Mouse (Mus musculus): ENCODE data around the gene Rad51b.

Gene Rad51b

DNA sequence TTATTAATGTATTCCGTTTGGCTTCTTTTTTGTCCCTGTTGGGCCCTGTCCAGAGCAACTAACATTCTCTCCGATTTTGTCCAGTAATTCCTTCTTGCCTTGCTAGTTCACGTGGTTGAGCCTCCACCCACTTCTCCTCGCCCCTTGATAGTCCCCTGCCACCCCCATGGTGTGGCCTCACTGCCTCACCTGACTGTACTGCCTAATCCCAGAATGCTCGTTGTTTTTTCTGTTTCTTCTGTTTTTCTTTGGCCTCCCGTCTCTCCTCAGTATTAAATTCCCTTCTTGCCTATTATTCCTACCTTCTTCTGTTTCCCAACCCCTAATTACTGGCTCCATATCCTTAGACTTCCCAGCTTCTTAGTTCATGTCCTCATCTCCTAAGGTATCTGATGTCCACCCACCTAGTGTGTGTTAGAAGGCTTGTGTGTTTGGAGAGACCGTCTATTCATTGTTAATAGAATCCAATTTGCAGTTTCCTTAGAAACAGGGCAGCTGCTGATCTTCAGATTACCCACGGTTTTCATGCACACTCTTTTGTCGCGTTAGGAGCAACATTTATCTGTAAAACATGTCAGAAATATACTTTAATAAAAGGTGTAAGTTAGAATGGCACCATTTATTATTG is 233.3 kb downstream of the Rad51b start:
- DNase-seq (ENCODE audit: low spot score) = no peak

DNA sequence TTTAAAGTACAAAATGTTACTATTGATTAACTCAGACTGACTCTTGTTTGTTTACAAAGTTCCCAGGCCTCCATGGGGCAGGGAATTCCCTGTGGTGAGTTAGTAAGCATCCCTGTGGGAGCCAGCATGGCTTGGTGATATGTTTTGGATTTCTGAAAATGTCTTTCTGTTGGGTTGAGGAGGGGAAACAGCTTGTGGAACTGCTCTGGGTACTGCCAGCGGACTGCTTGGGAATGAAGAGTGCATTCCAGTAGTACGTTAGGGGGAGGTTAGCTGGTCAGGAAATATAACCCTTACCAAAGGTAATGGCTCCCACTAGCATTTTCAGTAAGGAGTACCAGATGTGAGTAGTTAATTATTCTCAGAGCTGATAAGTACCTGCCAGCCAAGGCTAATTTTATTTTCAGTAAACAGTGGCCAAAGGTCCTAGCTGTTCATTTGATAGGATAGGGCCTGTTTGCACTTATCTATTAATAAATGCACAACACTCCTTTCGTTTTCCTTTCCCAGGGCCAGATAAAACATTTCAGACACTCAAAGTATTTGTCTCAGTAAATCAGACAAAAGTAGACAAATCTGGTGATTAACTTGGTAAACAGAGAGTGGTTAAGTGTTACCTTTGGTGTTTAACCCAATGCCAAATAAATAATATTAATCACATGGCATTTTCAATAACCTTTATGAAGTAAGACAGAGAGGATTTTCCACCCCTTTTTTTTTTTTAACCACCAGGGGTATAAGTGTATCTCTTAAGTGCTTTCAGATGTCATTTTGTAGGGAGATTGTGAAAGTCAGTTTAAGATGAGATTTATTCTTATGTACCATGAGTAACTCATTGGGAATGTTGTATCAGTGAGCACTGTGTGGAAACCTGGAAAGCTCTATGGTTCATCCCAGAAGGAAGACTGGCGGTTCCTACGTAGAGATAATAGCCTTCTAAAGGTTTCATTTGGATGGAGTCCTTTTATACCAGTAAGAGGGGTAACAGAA is 235.0 kb downstream of the Rad51b start:
- no peak for DNase-seq (ENCODE audit: low spot score)

DNA sequence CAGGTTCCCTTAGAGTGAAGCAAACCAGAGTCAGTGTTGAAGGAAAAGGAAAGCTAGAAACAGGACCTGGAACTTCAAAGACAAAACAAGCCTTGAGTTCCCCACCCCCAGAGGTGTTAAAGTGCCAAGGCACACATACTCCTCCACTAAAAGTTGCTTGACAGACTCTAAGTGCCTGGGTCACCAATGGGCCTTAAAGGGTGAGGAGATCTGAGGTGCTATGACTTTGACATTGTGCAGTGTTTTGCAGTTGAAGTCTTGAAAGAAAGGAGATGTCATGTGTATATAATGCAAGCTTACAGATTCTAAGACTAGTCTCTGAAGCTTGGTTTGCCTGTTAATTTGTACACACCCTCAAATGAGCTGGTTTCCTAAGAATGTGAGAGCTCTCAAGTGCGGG is 237.7 kb downstream of the Rad51b start:
- no peak for DNase-seq (ENCODE audit: low spot score)

DNA sequence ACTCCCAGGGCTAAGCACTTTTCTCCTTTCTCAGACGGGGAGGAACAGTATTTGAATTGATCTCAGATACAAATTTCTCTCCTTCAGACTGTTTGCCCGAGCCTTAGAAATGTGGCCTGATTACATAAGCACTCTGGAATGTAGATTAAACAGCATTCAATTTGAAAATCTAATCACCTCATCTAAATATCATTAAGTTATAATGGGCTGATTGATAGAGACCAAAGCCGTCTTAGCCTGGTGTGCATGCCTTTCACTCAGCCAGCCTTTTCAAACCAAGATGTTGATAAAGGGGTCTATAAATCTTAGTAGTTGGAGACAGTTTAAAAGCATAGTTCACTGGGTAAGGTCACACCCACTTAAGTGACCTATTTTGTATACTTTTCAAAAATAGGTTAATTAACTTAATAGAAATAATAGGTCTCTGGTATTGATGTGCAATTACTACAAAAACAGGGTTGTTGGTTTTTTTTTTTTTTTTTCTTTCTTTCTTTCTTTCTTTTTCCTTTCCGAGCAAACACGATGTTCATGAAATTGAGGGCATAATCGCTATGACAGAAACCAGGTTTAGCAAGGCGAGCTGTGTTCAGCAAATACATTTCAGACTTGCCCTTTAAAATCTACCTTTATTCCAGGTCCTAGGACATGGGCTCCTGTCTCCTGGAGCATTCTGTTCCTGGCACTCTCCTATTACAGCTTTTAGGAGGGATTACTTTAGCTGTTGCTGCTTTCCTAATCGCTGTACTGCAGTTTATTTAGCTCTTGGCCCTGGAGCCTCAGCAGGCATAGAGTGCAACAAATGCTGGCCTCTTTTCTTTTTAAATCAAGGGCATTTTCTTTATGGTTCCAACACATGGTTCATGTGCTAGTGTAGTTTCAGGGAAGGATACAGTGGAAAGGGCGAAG is 238.7 kb downstream of the Rad51b start:
- DNase-seq (ENCODE audit: low spot score) = no peak

DNA sequence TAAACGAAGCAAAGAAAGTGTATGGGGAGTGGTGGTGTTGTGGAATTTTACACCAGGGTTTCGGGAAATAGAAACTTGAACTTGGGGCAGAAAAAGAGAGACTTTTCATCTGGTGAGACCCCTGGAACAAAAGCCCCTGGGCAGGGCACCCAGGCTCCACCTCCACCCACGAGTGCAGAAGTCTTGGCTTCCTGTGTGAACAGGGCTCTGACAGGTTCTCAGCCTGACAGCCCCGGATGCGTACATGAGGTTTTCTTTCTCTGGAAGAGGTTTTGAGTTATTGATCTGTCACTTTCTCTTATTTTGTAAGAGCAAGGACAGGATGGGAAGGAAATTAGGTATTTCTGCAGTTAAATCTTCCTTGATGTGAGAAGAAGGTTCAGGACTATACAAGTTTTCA is 243.1 kb downstream of the Rad51b start:
- DNase-seq (ENCODE audit: low spot score) = no peak

DNA sequence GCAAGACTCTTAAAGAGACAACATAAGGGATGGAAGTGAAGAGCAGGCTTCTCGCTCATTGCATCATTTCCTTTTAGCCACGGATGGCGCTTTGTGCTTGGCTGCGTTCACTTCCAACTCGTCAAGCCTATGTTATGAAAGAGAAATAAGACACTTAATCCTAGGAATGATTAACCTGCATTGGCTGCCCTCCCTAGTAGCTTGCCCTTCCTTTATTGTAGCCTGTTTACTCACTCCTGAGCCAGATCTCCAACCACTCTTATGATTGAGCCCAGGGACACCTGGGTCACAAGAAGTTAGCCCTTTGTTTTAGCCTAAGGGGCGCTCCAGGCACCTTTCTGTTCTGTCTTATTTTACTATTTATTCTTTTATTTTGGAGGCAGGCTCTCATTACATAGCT is 244.5 kb downstream of the Rad51b start:
- no peak for DNase-seq (ENCODE audit: low spot score)

DNA sequence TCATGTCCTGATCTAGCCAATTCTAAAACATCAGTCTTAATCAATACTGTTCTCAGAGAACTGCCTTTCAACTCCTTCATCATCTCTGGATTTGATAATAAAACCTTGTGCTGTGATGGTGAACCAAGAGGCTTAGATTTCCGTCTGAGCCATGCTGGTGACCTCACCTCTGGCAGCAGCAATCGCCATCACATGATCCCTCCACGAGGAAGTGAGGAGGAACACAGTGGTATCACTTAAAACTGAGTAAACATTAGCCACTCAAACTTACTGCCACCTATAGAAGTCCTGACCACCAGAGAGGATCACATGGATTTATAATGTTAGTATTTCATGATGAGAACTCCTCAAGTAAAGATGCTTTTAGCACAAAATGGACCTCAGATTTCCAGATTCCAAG is 248.0 kb downstream of the Rad51b start:
- no peak for DNase-seq (ENCODE audit: low spot score)

DNA sequence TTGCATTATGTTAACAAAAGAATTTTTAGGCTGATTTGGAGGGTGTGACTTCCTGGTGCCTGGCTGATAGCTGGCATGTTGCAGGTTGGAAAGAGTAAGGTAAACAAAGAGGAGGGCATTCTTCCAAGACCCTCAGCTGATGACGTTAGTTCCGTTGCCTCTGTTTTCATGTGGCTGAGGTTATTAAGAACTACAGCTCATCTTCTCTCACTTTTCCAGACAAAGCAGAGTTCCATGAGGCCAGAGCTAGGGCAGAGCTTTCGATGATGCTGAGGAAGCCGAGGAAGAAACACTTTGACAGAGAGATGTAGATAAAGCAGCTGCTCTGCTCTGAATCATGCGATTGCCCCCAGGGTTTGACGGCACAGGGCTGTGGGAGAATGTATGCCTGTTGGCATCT is 250.5 kb downstream of the Rad51b start:
- DNase-seq (ENCODE audit: low spot score) = no peak

DNA sequence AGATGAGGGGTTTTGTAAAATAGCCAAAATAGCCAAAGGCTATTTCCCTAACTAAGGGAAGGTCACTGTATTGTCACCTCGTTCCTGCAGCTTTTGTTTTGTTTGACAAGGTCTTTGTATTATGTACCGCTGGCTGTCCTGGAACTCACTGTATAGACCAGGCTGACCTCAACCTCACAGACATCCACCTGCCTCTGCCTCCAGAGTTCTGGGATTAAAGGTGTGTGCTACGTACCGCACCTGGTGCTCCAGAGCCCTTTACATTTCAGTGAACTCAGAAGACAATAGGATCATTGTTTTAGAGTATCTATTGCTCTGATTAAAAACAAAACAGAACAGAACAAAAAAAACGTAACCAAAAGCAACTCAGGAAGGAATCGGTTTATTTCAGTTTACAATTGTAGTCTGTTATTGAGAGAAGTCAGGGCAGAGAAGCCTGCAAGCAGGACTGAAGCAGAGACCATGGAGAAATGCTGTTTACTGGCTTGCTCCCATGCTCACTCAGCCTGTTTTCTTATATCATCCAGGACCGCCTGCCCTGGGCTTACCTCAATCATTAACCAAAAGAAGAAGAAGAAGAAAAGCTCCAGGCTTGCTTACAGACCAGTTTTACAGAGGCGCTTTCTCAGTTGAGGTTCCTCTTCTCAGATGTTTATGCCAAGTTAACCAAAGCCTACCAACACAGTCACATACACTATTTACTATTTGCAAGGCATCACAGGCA is 251.7 kb downstream of the Rad51b start:
- no peak for DNase-seq (ENCODE audit: low spot score)

DNA sequence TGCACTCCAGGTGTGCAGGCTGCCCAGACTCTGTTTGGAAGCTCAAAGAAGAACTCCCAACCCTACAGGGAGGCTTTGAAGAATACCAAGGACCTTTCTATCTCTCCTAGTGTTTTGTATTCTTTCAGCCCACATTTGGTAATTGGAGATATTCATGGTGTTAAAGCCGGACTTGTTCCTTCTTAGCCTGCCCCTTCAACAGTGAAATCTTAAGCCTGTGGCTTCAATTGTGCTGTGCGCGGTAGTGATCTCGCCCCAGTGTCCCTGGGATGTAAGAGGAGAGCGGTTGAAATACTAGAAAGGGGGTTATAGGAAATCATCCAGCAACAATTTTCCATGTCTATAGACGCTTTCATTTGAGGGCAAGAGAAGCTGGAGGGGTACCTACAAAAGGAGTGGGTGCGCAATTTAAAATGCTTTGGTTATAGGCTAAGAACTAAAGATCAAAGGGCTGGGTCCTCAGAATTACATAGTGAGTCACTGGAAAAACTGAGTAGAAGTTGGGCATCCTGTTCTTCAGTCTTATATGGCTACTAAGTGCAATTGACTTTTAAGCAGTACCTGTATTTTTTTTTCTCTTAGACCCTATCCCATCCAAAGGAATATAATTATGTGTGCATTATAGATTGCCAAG is 253.1 kb downstream of the Rad51b start:
- DNase-seq (ENCODE audit: low spot score) = no peak

DNA sequence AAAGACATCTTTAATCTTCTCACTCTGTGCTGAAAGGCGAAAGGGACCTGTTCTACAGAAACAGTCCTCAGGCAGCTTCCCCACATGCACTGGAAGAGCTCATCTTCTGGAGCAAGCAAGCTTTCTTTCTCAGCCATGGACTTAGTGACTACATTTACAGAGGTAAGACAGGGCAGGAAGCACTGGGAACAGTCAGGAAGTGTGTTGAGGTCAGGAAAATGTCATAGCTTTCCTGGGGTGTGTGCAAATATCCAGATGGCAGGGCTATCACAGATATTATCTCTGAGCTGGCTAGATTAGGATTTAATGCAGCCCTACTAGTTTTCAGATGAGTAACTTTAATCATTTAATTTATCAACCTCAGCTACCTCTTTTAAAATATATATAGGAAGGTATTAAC is 254.2 kb downstream of the Rad51b start:
- DNase-seq (ENCODE audit: low spot score) = no peak

DNA sequence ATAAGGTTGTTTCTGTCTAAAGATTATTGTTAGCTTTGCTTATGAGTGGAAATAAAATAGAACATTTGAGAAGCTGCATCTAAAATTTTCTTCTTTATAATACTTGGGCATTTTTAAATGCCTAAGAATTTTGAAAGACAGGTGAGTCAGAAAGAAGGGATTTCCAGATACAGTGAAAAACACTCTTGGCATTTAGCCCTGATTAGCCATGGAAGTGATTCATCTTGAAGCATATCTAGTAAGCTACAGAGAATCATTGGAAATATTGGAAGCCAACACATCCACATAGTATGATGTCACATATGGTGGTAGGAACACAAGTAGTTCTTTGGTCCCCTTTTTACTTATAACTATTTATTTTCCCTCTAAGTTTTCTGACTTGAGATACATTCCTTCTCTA is 256.0 kb downstream of the Rad51b start:
- DNase-seq (ENCODE audit: low spot score) = no peak

DNA sequence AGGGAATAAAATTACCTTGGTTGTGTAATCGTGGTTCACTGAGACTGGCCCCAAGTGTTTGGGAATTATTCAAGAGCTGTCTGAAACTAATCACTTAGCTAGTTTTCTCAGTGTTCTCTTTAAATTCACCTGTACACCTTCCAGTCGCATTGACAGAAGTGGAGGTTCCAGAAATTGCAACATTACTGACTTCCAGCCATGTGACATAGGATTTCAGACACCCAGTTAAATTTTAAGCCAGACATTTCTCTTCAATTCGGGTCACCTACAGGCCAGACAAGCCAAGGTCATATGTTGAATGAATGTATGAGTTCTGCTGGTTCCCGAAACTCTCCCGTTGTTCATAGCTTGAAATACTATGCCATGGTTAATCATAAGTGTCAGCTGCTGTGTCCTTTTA is 260.8 kb downstream of the Rad51b start:
- no peak for DNase-seq (ENCODE audit: low spot score)

DNA sequence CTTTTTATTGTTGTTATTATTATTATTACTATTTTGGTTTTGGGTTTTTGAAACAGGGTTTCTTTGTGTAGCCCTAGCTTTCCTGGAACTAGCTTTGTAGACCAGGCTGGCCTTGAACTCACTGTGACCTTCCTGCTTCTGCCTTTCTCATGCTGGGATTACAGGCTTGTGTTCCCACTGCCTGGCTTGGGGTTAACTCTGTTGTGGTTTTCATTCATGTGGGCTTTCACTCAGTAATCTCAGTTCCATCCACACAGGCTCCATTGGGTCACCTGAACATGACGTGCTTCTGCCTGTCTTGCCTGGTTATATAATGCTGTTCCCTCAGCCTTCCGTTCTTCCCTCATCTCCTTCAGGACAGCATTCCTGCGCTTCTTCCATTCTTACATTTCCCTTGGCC is 261.6 kb downstream of the Rad51b start:
- no peak for DNase-seq (ENCODE audit: low spot score)

DNA sequence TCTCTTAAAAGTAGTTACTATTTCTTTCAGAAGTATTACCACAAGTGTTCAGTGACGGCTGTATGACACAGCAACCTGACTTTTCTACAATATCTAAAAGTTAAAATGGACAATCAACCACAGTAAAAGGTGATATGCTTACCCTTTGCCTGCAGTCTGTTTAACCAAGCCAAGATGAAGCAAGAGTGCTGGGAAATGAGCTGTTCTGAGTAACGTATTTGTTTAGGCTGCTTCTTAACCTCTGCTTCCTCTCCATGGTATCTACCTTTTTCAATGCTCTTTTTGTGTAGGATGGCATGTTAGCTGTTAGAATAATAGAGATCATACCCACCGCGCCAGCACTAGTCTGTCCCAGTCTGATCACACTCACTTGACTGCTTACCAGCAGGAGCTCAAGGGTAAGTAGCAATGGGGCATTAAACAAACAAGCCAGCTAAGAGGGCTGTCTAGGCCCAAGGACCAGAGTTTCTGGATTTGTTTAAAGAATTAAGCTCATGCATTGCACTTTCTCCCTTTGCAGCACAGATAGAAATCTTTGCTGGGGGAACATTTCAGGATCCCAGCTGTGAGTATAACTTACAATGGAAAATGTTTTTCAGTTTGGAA is 262.4 kb downstream of the Rad51b start:
- DNase-seq (ENCODE audit: low spot score) = no peak

DNA sequence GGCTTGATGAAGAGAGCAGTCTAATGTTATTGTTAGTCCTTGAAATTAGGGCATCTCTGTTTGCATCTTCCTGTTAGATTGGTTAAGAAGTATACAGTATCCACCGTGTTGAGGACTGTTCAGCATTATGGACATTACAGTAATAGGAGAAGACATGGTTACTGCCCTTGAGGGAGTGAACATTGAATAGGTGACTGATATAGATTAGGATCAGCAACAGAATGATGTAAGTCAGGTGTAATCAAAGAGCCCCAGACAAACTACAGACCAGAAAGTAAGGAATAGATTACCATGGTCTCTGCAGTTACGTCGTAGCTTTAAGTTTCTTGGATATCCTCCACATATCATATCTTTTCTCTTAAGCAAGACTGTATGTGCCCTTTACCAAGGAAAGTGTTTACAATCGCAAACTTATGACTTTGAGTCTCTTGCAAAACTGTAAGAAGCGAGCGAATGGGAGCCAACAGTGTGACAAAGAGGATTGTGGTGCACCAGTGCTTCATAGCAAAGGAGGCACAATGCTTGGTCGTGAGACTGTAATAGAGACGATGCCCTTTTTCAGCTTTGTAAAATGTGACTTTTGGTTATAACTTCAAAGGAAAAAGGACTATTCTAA is 263.1 kb downstream of the Rad51b start:
- no peak for DNase-seq (ENCODE audit: low spot score)

DNA sequence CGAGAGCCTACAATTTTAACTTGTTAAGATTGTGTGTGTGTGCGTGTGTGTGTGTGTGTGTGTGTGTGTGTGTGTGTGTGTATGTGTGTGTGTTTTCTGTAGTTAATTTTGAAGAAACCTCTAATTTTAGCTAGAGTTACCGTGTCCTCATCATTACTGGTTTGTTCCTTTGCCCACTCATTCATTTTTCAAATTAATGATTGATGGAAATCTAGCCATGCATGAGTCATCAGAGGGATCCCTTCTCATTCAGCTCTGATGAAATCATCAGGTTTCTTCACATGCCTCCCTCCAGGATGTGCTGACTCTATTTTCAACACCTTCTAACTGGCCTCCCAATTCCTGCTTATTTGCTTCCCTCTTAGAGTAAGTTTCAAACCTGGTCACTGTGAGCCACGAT is 263.8 kb downstream of the Rad51b start:
- DNase-seq (ENCODE audit: low spot score) = no peak

DNA sequence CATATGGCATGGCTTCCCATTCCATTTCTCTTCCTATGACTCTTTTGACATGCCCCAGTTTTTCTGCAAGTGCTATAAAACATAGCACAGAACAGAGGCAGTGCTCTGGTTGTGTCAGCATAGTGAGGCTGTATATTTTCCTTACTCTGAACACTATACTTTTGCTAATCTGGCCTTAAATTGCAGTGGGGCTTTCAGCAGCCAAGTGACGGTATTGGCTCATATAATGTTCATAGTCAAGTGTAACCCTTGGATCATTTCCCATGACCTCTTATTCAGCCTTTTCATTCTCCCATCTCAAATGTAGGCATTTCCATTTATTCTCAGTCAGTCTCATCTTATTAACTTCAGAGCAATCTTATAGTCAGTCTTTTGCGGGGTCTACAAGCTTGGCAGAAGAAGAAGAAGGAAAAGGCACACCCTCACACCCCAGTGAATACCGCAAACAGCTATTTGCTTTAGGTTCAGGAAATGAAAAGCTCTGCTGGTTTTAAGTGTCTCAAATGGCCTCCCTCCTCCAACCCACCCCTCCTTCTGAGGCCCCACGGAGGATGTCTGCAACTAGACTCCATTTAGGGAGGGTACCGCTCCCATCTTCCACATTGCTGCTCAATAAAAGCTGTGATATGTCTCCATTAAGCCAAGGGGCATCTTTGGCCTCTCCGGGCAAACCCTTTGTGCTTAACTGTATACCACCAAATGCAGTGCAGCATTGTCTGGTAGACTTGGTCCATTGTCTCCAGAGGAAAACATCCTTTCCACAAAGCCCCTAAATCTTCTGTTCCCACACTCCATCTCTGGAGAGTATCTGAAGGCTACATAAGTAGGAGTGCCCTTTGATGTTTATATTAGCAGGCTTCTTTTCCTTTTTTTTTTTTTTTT is 277.3 kb downstream of the Rad51b start:
- DNase-seq (ENCODE audit: low spot score) = no peak

DNA sequence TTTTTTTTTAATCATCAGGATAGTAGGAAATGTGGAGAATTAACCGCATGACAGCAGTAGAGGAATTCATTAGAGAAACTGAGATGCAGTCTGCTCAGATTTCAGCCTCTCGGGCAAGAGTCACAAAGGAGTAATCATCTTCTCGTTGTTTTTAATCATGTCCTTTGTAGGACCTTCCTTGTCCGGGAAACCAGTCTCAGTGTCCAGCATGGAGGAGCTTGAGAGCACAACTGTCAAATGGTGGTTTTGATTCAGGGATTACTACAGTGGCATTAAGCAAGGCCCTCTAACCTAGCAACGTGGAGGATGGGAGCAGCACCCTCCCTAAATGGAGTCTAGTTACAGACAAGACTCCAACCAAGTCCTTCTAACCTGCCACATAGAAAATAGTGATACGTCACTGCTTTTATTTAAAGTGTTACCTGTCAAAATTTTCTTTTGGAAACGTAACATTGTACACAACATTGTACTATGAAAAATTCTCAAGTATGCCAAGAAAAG is 278.0 kb downstream of the Rad51b start:
- no peak for DNase-seq (ENCODE audit: low spot score)

Measured in ovary, postnatal 10 days (tissue).